Mouse (Mus musculus) heart, adult 9 months (tissue): ENCODE measurements around the gene Kcnip2.
"Not testable (repeated sequence)": the region's sequence is repeated elsewhere in the genome, so short reads cannot be mapped to it uniquely, and the experiment has no call there.

Source experiments
- DNase-seq, 2 experiments: peaks; one replicate each; pipeline ENCODE4 v3.0.0; 2022; ENCODE audit warnings: low spot score in 2 of 2

The Kcnip2 gene

DNA sequence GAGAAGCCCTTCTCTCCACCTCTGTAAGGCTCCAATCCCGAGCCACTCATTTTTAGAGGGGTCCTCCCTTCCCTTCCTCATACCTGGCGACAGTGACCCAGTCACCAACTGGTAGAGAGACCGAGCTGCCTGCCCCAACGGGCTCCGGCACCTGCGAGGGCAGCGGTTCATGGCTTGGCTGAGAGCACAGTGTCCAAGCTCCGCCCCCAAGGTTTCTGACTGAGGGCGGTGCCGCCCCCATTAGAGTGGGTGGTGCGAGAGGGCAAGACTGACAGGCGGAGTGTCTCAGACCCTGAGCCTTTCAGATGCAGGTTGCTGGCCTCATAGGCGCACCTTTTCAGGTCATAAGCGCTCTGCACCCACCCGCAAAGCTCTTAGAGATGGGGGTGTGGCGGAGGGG is 3.7 kb downstream of the Kcnip2 start:
- no peak for DNase-seq

DNA sequence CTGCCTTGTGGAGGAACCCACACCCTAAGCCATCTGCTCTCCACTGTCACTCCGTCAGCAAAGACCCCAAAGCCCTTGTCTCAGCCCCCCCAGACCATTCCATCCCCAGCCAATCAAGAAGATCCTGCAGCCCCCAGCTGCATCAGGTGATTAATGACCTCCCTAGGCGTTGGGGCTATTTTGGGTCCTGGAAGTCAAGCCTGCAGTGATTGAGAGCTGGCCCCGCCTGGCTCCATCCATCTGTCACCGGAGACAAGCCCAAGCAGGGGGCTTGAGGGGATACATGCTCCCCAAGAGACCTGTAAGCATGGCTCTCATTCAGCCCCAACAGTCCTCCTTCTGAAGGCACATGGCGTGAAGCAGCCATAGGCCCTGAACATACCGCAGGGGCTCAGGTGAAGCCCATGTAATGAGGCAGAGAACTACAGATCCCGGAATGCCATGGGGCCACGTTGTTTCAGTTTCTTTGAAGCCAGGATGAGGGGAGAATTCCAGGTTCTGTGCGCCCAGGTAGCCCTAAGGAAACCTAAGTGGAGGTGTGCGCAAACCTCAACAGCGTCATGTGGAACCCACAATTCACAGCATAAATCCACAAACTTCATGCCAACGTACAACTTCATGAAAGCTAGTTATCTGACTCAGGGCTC is 4.7 kb downstream of the Kcnip2 start:
- DNase-seq: no peak

DNA sequence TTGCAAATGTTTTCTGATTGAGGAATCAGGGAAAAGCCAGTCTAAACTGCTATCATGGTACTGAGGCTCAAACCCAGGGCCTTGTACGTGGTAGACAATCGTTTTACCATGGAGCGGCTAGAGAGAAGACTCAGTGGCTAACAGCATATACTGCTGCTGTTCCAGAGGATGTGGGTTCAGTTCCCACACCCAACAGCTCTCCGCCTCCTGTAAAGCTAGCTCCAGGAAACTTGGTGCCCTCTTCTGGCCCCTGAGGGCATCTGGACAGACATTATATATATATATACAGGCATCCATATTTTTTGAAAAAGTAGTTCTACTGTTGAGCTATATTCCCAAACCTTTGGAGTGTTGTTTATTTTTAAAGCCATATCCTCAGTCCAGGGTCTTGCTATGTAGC is 8.1 kb downstream of the Kcnip2 start:
- no peak for DNase-seq

DNA sequence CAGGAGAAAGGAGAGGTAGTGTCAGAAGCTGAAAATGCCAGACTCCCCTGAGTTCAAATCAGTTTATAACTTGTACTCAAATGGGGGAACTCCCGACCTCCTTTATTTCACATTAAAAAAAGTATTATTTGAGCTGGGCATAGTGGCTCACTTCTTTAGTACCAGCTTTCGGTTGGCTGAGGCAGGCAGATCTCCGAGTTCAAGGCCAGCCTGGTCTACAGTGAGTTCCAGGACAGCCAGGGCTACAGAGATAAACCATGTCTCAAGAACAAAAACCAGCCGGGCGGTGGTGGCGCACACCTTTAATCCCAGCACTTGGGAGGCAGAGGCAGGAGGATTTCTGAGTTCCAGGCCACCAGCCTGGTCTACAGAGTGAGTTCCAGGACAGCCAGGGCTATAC is 10.0 kb downstream of the Kcnip2 start:
- not testable (repeated sequence) for DNase-seq

DNA sequence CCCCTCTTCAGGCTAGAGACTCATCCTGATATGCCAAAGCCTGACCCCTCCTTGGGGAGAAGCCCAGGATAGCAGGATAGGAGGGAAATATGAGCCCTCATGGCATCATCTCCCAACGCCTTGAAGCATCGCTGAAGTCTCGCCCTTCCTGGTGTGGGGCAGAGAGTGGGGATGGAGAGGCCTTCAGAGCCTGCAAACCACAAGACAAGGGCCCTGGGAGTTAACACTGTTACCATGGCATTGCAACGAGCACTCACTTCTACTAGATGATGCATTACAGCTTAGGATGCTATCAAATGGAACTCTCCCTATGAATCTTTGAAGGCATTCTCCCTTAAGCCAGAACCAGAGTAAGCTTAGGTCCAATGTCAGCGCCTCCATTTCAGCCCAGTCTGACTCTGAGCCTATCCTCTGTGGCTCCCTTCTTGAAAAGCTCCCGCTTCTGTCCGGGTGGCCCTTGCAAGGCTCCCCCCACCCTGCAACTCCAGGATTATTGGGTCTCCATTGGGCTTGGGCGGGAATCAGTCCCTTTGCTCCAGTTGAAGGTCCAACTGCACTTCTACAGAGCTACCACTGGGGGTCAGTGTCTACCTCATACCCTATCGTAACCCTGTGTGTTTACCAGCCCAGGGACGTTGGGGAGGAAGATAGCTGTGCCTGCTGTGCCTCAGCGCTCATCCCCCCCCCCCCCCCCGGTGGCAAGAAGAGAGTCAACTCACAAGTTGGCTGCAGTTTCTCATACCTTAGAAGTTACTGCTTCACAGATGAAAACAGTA is 11.1 kb downstream of the Kcnip2 start:
- DNase-seq: no peak

DNA sequence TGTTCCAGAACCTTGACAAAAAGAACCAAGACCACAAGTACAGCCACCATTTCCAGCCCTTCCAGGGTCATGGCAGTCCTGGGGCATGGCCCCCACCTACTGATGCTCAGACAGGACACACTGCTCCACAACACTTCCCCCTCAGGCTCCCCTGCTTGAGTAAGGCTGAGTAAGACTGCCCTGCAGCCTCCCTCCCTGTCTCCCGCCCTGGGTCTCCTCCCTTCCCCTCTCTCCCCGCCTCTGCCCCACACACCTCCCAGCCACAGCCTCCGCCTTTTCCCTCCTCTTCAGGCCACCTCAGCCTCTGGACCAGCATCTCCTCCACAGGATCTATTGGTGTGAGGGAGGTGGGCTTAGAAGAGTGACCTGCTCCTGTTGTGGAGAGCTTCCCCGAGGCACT is 12.5 kb downstream of the Kcnip2 start:
- no peak for DNase-seq

DNA sequence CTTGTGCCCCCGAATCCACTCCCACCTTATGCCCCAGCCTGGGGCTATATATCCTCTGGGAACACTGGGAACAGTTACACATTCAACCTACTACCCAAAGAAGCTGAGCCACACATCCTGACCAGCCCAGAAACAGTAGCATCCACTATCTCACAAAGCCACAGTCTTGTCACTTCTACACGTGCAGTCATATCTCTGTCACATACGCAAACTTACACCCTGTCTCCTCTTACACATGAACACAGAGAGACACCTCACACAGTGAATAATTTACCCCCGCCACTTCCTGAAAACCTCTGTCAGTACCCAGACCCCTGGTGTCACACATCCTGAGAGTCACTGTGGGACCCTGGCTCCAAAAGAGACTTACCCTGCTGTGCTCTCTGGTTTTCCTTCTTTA is 13.2 kb downstream of the Kcnip2 start:
- DNase-seq: no peak

DNA sequence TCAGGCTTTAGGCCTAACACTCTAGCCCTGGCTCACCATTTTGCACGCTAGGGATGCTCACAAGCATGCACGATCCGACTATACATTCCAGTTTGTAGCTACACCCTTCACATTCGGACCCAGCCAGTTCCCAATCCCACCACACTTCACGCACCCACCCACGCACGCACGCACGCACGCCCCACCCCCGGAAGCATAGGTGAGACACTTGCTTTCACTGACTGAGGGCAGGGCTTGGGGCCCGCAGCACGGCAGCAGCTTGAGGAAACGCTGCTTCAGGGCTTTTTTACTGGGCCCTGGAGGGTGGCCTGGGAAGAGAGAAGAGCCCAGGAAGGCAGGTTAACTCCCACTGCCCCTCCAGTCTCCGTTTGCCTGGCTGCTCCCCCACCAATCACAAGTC is 19.0 kb downstream of the Kcnip2 start:
- no peak for DNase-seq

DNA sequence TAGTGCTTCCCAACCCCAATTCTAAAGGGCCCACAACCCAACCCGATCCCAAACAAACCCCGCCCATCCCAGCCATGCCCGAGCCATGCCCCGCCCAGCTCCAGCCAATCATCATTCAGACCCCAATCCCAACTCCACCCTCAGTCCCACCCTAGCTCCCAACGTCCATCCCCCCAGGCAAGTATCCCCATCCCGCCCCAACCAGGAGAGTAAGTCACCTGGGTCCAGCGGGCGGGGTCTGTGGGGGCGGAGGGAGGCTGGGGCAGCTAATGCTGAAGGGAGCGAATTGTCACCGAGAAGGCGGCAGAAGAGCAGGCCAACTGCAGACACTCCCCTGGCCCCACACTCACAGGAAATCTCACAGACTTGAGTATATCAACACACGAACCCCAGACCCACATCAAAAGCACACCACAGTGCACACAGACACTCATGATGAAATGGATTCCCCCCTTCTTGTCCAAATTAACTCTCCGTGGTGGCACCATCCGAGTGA is 19.8 kb downstream of the Kcnip2 start:
- no peak for DNase-seq

DNA sequence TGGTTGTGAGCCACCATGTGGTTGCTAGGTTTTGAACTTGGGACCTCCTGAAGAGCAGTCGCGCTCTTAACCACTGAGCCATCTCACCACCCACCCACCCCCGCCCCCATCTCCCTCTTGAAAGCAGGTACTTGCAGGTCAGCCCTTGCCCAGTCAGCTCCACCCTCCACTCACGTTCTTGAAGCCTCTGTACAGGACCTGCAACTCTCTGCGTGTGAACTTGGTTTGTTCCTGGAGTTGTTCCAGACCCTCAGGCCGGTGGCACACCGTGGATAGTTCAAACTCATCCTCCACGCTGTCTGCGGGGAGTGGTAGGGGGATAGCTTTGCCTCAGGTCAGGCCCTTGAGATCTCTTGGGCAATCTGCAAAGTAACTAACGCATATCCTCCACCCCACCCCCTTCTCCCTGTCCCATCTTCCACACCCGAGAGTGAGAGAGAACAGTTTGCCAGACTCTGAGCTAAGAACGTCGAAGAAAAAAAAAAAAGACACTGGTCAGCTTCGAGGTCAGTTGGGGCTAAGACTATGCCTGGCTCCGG is 20.4 kb downstream of the Kcnip2 start:
- no peak for DNase-seq

DNA sequence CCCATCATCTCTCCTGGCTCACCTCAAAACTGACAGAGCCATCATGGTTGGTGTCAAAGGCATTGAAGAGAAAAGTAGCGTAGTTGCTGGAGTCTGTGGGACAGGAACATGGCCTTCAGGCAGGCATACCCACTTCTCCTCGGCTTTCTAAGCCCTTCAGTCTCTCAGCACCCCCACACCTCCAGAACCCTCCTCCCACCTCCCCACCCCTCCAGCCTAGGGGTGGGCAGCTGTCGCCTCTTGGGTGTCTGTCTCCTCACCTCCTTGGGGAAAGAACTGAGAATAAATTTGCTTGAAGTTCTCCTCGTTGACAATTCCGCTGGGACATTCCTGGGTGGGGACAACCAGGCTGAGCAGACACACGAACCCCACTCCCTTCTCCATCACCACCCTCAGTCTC is 21.1 kb downstream of the Kcnip2 start:
- no peak for DNase-seq

DNA sequence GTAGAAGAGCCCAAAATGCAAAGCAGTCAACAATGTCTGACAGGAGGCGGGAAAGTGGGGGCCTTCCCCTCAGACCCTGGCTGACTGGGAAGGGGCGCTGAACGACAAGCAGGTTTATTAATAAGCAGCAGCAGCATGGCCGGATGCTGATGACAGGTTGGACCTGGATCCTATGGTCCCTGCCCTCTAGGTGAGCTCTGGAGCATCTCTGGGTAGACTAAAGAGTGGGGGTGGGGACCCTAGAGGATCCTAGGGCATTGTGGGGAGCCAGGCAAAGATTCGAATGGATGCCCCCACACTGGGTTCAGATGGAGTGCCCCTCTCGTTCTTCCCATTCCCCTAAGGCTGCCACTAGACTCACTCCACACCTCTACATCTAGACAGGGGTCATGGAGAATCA is 23.5 kb downstream of the Kcnip2 start:
- no peak for DNase-seq

DNA sequence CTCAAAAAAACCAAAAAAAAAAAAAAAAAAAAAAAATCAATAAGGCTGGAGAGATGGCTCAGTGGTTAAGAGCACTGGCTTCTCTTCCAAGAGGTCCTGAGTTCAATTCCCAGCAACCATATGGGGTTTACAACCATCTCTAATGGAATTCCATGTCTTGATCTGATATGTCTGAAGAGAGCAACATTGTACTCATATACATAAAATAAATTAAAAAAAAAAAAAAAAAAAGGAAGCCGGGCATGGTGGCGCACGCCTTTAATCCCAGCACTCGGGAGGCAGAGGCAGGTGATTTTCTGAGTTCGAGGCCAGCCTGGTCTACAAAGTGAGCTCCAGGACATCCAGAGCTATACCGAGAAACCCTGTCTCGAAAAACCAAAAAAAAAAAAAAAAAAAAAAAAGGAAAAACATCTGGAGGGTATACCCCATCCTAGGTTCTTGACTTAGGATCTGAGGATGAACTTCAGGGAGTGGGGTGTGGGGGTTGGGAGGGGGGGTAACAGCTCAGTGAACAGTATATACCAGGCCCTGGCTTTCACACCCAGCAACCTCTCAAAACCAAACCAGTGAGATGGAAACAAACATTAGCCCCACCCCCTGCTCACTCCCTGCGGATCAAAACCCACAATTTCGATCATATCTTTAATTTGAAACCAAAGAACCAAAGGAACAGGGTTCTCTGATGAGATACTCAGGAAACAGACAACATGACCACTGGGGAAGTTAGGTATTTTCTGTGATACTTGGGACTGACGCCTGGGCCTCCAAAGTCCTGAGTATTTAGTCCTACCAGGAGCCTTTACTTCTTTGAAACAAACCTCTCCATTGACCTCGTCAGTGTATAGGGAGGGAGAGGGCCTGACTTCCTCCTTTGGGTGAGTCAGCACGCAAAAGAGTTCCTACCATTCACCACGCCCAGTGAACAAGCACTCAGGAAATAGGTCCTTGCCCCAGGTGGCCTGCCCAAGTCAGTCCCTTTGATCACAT is 25.7 kb downstream of the Kcnip2 start:
- no peak for DNase-seq

DNA sequence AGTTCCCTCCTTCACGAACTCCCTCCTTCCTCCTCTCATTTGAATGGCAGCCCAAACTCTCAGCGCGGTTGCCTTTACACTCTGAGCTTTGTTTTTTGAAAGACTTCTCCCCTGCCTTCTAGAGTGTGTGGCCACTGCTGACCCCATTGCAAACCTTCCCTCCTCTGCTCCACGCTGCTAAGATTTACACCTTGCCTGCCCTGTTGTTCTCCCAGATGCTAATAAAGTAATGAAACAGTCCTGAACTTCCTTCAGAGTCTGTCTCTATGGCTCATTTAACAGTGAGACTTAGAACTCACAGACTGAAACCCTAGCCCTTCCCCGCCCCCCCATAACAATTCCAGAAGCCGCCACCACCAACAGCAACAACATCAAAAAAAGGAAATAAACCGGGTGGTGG is 26.5 kb downstream of the Kcnip2 start:
- DNase-seq: no peak

DNA sequence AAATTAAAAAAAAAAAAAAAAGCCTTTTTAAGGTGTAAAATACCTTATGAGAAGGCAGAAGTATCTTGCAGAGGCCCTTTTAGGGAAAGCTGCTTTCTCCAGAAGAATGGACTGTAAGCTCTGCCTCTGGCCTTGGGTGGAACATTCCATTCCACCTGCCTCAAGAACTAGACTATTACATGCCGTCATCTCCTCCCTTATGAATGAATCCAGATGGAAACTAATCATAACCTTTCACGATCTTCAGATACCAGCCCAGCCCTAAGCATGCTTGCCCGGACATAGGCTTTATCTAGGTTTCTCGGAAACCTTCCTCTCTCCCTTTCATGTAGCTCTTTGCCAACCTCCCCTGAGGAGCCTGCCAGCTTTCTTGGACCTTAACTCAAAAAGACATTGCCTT is 27.5 kb downstream of the Kcnip2 start:
- DNase-seq: no peak

DNA sequence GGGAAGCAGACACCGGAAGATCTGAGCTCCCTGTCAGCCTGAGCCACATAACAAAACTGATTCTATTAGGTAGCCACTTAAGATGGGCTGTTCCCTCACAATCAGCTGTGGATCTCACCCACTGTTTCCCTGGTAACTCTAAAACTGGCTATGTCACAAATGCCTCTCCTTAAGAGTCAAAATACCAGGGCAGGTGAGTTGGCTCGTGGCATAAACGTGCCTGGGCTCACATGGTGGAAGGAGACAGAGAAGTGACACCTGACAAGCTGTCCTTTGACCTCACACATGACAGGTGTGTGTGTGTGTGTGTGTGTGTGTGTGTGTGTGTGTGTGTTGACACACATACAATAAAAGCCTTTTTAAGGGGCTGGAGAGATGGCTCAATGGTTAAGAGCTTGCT is 28.4 kb downstream of the Kcnip2 start:
- no peak for DNase-seq

DNA sequence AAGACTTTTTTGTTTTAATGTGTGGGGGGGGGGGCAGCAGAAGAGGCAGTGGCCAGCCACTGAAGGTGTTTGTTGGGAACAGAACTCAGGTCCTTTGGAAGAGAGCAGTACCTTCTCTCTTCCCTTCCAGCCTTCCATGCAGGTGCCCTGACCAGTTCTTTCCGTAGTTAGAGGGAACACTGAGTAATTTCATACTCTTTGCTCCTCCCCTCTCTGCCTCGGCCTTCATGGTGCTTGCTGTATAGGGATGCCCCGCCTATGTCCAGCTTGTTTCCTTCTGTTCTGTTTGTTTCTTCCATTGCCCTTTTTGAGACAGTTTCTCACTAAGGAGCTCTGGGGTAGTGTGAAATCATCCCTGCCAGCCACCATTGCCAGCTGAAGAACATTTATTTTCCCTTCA is 30.4 kb downstream of the Kcnip2 start:
- DNase-seq: no peak

DNA sequence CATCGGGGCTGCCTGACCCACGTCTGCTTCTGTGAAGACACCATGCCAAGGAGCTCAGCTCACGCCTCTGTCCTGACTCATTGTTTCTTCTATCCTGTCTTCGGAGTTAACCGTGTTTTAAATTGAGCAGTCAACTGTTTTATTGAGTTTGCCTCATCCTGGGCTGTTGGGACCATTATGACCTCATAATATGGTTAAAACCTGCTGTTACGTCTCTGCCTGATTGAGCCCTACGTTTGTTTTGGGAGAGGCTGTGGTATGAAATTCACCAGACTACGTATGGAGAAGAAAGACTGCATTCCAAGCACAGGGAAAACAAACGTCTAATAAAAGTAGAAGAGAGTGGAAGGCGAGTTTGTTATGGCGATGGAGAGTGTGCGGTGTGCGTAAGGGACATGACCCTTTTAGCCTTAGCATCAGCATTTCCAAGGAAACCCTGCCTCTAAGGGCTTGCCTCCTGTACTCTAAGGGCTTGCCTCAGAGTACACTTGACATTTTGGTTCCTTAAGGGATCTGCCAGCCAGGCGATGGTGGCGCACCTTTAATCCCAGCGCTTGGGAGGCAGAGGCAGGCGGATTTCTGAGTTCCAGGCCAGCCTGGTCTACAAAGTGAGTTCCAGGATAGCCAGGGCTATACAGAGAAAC is 31.8 kb downstream of the Kcnip2 start:
- no peak for DNase-seq

DNA sequence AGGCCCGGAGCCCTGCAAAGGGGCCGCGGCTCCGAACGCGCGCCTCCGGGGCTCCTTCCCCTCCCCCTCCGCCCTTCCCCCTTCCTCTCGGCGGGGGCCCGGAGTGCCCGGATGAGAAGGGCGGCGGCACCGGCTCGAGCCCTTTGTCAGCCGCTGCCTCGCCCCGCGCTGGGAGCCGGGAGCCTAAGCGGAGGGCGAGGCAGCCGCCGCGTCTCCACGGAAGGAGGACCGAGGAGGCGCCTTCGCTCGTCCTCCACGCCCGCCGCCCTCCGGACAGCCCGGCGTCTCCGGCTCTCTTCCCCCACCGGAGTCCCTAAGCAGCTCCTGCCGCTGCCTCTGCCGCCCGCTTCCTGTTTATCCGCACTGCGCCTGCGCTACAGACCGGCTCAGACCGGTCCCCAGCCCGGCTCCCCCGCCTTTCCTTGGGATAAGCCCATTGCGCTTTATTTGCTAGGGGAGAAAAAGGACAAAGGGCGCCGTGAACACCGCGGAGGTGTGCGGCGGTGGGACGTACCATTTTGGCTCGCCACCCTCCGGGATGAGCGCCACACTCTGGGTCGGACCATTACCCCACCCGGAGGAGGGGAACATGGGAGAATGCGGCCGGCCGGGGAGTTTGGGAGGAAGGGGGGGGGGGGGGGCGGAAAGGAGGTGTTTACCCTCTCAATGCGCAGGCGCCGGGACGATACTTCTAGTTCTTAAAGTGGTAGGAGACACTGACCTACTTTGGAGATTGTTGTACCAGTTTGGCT is 32.5 kb downstream of the Kcnip2 start, which contains the start of gene Mgea5:
Gene Mgea5, minus strand, starts transcription at position 657 of the 752 bp plus-strand sequence.
- DNase-seq: peak; percentile 99

DNA sequence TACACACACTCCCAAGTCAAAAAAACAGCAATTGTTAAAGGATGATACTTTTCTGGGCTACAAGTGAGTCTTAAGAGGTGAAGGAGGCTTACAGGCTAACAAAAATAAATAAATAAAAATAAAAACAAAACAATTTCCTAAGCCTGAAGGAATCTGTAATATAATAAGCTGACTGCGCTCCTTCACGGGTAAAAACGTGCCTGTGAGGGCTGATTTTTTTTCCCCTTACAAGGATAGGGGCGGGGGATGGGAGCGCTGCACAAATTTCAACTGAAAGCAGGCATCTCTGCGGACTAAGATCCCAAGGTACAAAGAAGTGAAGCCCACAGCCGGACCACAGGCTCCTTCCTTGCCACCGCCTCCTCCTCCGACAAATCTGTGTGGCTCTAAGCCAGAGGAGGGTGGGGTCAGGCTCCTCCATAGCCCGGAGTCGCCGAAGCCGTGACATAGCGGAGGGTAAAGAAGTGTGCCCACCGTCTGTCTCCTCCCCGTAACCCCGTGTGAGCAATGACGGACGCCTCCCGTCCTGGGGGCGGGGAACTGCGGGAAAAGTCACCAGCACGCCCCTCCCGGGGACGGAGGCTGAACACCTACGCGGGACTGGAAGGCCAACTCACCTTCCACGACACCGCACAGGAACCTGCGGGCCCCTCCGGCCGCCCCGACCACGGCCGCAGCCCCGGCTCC is 33.4 kb downstream of the Kcnip2 start:
- DNase-seq: peak; percentile 68 to 70
